Mouse (Mus musculus) neural tube, embryonic 14.5 days (tissue): Measurements from ENCODE around the gene Gm26965. TPM values are rescaled to one million over a fixed set of nuclear protein-coding genes. Genes with fewer than 3 reads are reported as not detected.
A peak's percentile ranks its signal among the peaks of the same experiment; 100 is the strongest.

Experiments used
- ATAC-seq: fragments of 200-750 bp; cut with Nextera tagmentation; 2 replicates; pipeline ENCODE4 v1.8.0; 2017; ENCODE audit warnings: low read depth, mild to moderate bottlenecking, moderate TSS enrichment, moderate library complexity
- H3K27ac ChIP-seq: fragments of 300-500 bp; sonication (generic); 2 replicates; pipeline ENCODE4 v1.5.1; 2014; ENCODE audit warnings: low read depth, mild to moderate bottlenecking, control low read depth, low read length, moderate library complexity, mixed read lengths
- H3K27me3 ChIP-seq: fragments of 300-500 bp; sonication (generic); 2 replicates; pipeline ENCODE4 v1.6.1; 2014; ENCODE audit warnings: low read length; ENCODE audit not compliant: control insufficient read depth, insufficient read depth
- H3K36me3 ChIP-seq: fragments of 300-500 bp; sonication (generic); 2 replicates; pipeline ENCODE4 v1.6.1; 2014; ENCODE audit warnings: low read length, mixed read lengths; ENCODE audit not compliant: control insufficient read depth, insufficient read depth
- H3K4me1 ChIP-seq: fragments of 300-500 bp; sonication (generic); 2 replicates; pipeline ENCODE4 v1.6.1; 2014; ENCODE audit warnings: low read length; ENCODE audit not compliant: control insufficient read depth, insufficient read depth
- H3K4me2 ChIP-seq: fragments of 300-500 bp; sonication (generic); 2 replicates; pipeline ENCODE4 v1.6.1; 2014; ENCODE audit warnings: mild to moderate bottlenecking, low read depth, low read length, control low read depth
- H3K4me3 ChIP-seq: fragments of 300-500 bp; sonication (generic); 2 replicates; pipeline ENCODE4 v1.5.1; 2014; ENCODE audit warnings: low read depth, low read length, control low read depth, mixed read lengths
- H3K9ac ChIP-seq: fragments of 300-500 bp; sonication (generic); replicated peaks from 2 replicates; pipeline ENCODE4 v1.6.1; 2014; ENCODE audit warnings: low read depth, mild to moderate bottlenecking, control low read depth, low read length, mixed read lengths
- H3K9me3 ChIP-seq: fragments of 300-500 bp; sonication (generic); 2 replicates; pipeline ENCODE4 v1.6.1; 2016; ENCODE audit warnings: low read length; ENCODE audit not compliant: control insufficient read depth
- WGBS: fragments of 180-500 bp; shearing (Covaris S2); extraction: QIAGEN DNeasy Blood & Tissue Kit; methylation state at CpG from one replicate; pipeline ENCODE4 v1.1.7; 2014; 5-methylcytosine and 5-hydroxymethylcytosine counted together
- polyA plus RNA-seq: library from polyadenylated mRNA; unstranded; fragments of >200 nt; fragmentation: Nextera tagmentation; extraction: Ambion mirVana; gene quantifications from 2 replicates; pipeline ENCODE4 v1.2.1, GENCODE M21; 2014

The Gm26965 gene
- not detected in 2 replicates for polyA plus RNA-seq

GRCm38 (mm10) chr13:67525753-67526410, at the start of gene Gm26965, which contains the start of gene Zfp87:
Gene Gm26965, minus strand, starts transcription at chr13:67526151.
Gene Zfp87, minus strand, starts transcription at chr13:67526177.
- Histone ChIP-seq H3K36me3 (peaks cover under 1% of the 10 kb centered on the region; the same call in 1 of the 2 replicates), H3K27ac (peak within 1 kb of the TSS; percentile 68), H3K9me3 (no peaks in the 10 kb centered on the region), H3K27me3 (no peaks in the 10 kb centered on the region), H3K4me3 (peak within 1 kb of the TSS; percentile 63), H3K9ac (peak within 1 kb of the TSS; percentile 59), H3K4me2 (peak within 1 kb of the TSS; percentile 93), H3K4me1 (peaks cover 11% of the 10 kb centered on the region)
- ATAC-seq, result peak; percentile 99
- WGBS, result under 1% methylated on average over 27 of the region's 27 CpGs

DNA sequence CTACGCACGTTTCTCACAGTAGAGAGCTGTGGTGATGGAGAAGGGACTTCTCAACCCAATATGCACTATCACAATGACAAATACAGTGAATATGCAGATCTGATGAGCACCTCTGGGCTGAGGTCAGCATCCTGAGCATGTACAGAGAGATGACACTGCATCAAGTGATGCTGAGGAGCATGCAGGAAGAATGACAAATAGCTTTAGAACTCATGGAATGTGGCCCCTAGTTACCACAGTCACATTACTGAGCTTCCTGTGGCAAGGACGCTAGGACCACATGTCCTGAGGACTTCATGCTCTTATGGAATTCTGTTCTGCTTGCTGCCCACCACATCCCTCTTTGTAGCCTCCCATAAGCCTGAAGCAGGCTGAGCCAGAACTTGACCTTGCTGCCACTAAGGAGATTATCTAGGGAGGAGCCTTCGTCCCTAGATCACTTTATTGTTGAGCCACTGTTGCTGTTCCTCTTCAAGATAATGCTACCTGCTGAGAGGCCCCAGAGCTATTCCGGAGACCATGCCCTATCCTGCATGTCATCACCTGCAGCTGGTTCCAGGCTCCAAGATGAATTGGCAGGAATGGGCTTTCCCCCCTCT, 46.7 kb upstream of the Gm26965 start:
- H3K4me2 ChIP-seq, result no peak overlapping the region
- H3K9me3 ChIP-seq, result no peaks in the 10 kb centered on the region
- no peak overlapping the region for H3K4me3 ChIP-seq
- H3K4me1 ChIP-seq, result no peaks in the 10 kb centered on the region
- no peak for ATAC-seq
- no peaks in the 10 kb centered on the region for H3K36me3 ChIP-seq
- 79% methylated on average over 5 of the region's 5 CpGs for WGBS
- H3K9ac ChIP-seq, result no peak overlapping the region
- H3K27me3 ChIP-seq, result no peaks in the 10 kb centered on the region
- H3K27ac ChIP-seq, result no peak overlapping the region

- 86% methylated on average over 4 of the region's 4 CpGs for WGBS
- Histone ChIP-seq H3K4me2 (peak within 1 kb of the TSS; percentile 81), H3K36me3 (no peaks in the 10 kb centered on the region), H3K4me1 (peaks cover 13% of the 10 kb centered on the region), H3K27ac (peak within 1 kb of the TSS; percentile 69), H3K4me3 (peak within 1 kb of the TSS; percentile 63), H3K9ac (peak within 1 kb of the TSS; percentile 69), H3K9me3 (no peaks in the 10 kb centered on the region), H3K27me3 (no peaks in the 10 kb centered on the region)
- ATAC-seq, result no peak
These were observed 27.8 kb upstream of the Gm26965 start, which contains the start of gene Zfp748 for GRCm38 (mm10) chr13:67553730-67554129. Gene Zfp748, minus strand, starts transcription at chr13:67553830.

GRCm38 (mm10) chr13:67552505-67553346, 26.8 kb upstream of the Gm26965 start:
- Histone ChIP-seq H3K4me3 (peak overlapping the region; percentile 63), H3K9me3 (no peaks in the 10 kb centered on the region), H3K27ac (peak overlapping the region; percentile 69), H3K4me2 (peak overlapping the region; percentile 81), H3K27me3 (no peaks in the 10 kb centered on the region), H3K4me1 (peaks cover 13% of the 10 kb centered on the region), H3K36me3 (no peaks in the 10 kb centered on the region), H3K9ac (peak overlapping the region; percentile 69)
- 1% methylated on average over 44 of the region's 44 CpGs for WGBS
- peak; percentile 99 for ATAC-seq

DNA sequence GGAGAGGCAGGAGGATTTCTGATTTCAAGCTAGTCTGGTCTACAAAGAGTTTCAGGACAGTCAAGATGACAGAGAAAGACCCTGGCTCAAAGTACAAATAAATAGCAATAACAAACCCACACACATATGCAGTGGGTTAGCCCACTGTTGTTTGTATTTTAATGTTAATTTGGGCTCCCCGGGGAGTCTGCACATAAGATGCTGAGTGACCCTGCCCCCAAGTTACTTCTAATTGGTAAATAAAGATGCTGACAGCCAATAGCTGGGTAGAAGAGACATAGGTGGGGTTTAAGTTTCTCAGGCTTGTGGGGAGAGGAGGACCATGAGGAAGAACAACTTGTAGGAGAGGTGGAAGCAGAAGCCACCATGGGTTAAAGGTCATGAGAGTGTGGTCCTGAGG, 20.0 kb upstream of the Gm26965 start:
- Histone ChIP-seq H3K36me3 (peaks cover 27% of the 10 kb centered on the region), H3K9me3 (no peaks in the 10 kb centered on the region), H3K27me3 (no peaks in the 10 kb centered on the region), H3K9ac (no peak overlapping the region), H3K4me1 (no peaks in the 10 kb centered on the region), H3K27ac (no peak overlapping the region), H3K4me2 (no peak overlapping the region), H3K4me3 (no peak overlapping the region)
- WGBS, result 68% methylated on average over 1 of the region's 1 CpGs
- no peak for ATAC-seq

DNA sequence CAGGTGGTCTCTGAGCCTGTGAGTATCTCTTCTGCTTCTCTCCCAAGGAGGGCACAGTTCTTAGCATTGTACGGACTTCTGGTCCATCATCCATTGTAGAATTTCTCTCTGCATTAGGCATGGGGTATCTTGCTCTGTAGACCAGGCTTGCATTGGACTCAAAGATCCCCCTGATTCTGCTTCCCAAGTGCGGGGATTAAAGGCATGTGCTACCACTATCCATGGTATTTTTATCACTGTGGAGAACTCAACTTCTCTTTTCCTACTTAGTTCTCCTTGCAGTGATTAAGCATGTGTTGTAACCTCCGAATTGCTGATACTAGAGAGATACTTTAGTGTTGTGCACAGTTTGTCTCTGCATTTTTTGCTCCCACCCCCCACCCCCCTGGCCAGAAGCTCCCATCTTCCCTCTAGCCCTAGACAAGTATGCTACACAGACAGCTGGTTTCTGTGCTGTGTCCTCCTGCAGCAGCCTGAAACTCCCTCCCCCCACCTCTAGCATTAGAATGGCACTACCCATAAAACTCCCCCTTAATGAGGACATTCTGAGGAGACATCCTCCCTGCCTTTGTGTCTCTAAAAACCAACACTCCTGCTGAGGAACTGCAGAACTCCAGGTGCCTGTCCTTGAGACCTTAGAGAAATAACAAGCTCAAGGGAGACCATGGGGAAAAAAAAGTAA, 1.2 kb upstream of the Gm26965 start:
- H3K27ac ChIP-seq, result no peak overlapping the region
- ATAC-seq, result no peak
- no peak overlapping the region for H3K9ac ChIP-seq
- H3K4me3 ChIP-seq, result no peak overlapping the region
- H3K4me2 ChIP-seq, result no peak overlapping the region
- no peaks in the 10 kb centered on the region for H3K9me3 ChIP-seq
- 48% methylated on average over 3 of the region's 3 CpGs for WGBS
- H3K36me3 ChIP-seq, result no peaks in the 10 kb centered on the region
- peaks cover 11% of the 10 kb centered on the region for H3K4me1 ChIP-seq
- no peaks in the 10 kb centered on the region for H3K27me3 ChIP-seq

- Histone ChIP-seq H3K4me3 (no peak overlapping the region), H3K27ac (no peak overlapping the region), H3K9me3 (no peaks in the 10 kb centered on the region), H3K4me1 (peaks cover 6% of the 10 kb centered on the region), H3K4me2 (peak overlapping the region; percentile 77; the same call in 1 of the 2 replicates), H3K36me3 (no peaks in the 10 kb centered on the region), H3K27me3 (no peaks in the 10 kb centered on the region), H3K9ac (no peak overlapping the region)
- 73% methylated on average over 1 of the region's 1 CpGs for WGBS
- peak; percentile 11; the same call in 1 of the 2 replicates for ATAC-seq
These were observed 25.0 kb downstream of the Gm26965 start for GRCm38 (mm10) chr13:67500908-67501307.

DNA sequence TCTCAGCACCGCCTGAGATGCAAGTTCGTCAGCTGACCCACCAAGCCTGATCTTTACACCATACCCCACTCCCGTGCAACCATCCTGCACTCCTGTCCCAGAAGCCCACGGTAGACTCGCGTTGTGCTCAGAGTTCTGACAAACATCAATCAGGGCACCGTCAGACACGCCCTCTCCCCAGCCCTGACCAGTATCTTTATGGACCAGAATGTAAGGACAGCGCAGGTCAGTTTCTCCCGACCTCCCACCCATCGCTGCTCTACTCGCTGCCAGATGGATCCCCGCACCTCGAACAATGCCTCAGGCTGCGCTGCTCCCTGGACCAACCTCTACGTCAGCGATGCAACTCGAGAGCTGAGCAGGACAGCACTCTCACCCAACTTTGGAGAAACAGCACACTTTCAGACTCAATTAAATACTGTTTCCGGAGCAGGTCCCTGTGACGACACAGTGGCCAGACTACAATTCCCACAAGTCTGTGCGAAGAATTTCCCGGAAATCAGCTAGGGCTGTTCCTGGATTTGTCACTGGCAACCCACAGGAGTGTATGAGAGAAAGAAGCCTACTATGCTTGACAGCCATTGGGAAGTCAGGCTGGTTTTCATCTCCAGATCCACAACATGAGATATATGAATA, 25.7 kb downstream of the Gm26965 start, which contains the start of gene Zfp58:
TSS of gene Zfp58 (minus strand) at position 472 of the 636 bp plus-strand sequence.
- Histone ChIP-seq H3K27me3 (no peaks in the 10 kb centered on the region), H3K9me3 (no peaks in the 10 kb centered on the region), H3K4me2 (peak within 1 kb of the TSS; percentile 77), H3K36me3 (no peaks in the 10 kb centered on the region), H3K9ac (peak within 1 kb of the TSS; percentile 64), H3K4me3 (peak within 1 kb of the TSS; percentile 73), H3K27ac (no peak within 1 kb of the TSS), H3K4me1 (peaks cover 6% of the 10 kb centered on the region)
- peak; percentile 97 for ATAC-seq
- under 1% methylated on average over 22 of the region's 22 CpGs for WGBS
